Mouse (Mus musculus) right cerebral cortex, postnatal 14 days (tissue): ENCODE data around the gene Pafah1b2.

Experiments used
- DNase-seq: peaks from one replicate; pipeline ENCODE4 v3.0.0; 2022

Pafah1b2 gene

DNA sequence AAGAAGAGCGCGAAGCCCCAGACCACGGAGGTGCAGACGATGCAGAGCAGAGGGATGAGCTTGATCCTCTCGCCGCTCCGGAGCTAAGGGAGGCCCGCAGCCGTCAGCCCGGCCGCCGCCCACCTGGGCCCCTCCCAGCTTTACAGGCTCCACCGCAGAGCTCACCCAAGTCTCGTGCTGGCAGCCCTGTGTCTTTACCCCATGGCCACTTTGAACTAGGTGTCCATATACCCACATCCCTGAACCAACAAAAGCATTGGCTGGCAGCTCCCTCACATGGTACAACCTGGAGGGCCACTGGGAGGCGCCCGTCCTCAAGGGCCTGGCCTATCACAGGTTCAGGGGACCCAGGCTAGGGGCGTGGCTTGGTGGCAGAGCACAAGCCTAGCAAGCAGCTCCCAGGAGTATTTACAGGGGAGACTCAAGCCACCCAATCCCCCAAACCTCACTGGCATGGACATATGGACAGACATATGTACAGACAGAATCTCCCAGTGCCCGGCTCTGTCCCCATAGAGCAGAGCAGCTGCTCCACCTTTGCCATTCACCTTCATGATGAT, 71.1 kb downstream of the Pafah1b2 start:
- no peak for DNase-seq

DNA sequence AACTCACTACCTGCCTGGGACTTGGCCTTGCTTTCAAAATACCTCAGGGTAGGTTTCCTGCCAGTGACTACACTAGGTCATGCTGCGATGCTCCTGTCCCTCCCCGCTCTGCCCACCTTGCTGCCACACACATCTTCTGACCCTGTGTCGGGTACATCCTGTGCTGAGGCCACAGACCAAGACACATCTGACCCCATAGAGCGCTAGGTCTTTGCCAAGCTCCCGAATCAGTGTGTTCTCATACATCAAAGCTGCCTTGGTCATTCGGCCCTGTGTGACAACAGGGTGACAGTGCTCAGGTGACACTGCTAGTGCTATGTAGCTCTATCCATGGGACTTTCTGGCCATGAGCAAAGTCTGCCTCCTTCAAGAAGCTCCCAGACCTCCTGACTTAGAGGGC, 72.7 kb downstream of the Pafah1b2 start:
- DNase-seq, result no peak

- DNase-seq, result no peak
Observed at GRCm38 (mm10) chr9:45938952-45939637, 73.4 kb downstream of the Pafah1b2 start.

DNA sequence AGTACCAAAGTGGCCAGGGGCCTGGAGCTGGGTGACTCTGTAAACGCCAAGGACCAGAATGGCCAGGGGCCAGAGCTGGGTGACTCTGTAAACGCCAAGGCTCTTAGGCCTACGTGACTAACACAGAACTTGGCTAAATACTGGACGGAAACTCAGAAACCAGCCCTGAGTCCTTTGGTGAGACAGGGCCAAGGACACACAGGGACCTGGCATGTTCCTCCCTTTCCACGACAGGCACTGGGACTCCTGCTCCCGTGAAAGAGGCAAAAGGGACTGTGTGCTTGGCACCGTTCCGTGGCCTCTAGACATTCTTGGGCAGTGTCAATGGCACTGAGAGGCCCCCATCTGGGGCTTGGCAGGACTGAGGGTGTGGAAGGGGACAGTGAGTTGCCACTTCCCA, 74.4 kb downstream of the Pafah1b2 start:
- no peak for DNase-seq

GRCm38 (mm10) chr9:45936883-45937282, 75.6 kb downstream of the Pafah1b2 start:
- DNase-seq, result peak; percentile 56

DNA sequence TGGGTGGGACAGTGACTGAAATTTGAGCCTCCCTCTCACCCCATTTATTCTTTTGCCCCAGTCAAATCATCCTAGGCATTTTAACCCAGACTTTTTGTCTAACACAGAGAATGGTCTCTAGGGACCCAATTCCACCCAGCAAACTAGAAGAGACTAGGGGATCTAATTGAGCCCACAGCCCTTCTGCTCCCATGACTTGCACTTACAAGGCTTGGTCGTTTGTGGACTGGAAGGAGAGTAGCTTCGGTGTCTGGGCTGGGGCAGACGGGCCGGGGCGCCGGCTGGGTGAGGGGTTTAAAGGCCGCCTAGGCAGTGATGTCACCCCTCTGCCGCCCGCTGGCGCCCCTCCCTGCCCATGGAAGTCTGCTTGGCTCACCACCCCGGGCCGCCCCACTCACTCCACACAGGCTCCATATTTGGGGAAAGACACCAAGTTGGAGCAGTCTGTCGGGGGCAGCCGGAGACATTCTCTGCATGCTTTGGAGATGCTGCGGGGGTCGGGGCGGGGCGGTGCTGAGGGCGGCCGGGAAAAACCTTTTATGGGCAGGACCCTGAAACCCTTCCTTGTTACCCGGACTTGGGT, 76.8 kb downstream of the Pafah1b2 start, which contains the start of gene Tagln:
Gene Tagln, minus strand, starts transcription at position 431 of the 583 bp plus-strand sequence.
- DNase-seq, result peak; percentile 32

GRCm38 (mm10) chr9:45932571-45933415, 79.7 kb downstream of the Pafah1b2 start:
- peak; percentile 58 for DNase-seq

DNA sequence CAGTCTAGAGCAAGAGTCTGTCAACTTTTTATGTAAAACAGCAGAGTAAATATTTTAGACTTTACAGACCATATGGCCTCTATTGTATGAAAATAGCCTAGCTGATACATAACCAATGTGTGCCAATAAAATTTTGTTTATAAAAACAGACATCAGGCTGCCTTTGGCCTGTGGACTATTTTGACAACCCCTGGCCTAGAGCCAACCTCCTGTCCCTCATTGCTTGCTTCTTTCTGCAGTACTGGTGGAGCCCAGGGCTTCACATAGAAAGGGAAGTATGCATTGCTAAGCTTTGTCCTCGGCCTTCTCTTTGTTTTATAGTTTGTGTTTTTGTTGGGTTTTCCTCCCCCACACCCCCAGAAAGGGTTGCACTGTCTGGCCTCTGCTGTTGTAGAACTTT, 80.5 kb downstream of the Pafah1b2 start:
- no peak for DNase-seq

GRCm38 (mm10) chr9:45929285-45929684, 83.2 kb downstream of the Pafah1b2 start:
- DNase-seq, result no peak

- no peak for DNase-seq
Observed at GRCm38 (mm10) chr9:45919895-45920294, 92.6 kb downstream of the Pafah1b2 start.

GRCm38 (mm10) chr9:45917041-45917934, 95.2 kb downstream of the Pafah1b2 start:
- peak; percentile 60 for DNase-seq

GRCm38 (mm10) chr9:45915659-45916058, 96.8 kb downstream of the Pafah1b2 start:
- no peak for DNase-seq
